Mouse (Mus musculus) hematopoietic stem cell, adult 5-6 weeks (primary cell): ENCODE measurements around the gene Paip2b. TPM values are rescaled to one million over a fixed set of nuclear protein-coding genes. Genes with fewer than 3 reads are reported as not detected.
A peak's percentile ranks its signal among the peaks of the same experiment; 100 is the strongest.
"Not testable (repeated sequence)": the region's sequence is repeated elsewhere in the genome, so short reads cannot be mapped to it uniquely, and the experiment has no call there.

Experiments used
- ATAC-seq, 2 experiments: fragments of 125-278 bp in 1 of 2; replicated peaks in 1 of 2; 2 replicates each; pipeline ENCODE4 v1.8.0; 2016 to 2017; ENCODE audit warnings: inconsistent platforms in 2 of 2, mild to moderate bottlenecking in 2 of 2, moderate number of reproducible peaks in 2 of 2, low read depth in 1 of 2, moderate TSS enrichment in 1 of 2; ENCODE audit not compliant: low FRiP score in 2 of 2, poor library complexity in 2 of 2, severe bottlenecking in 2 of 2, insufficient read depth in 1 of 2, low TSS enrichment in 1 of 2
- total RNA-seq: library from RNA; stranded (forward); fragments of 172-1452, 232-1000 nt; gene quantifications from 2 replicates; pipeline ENCODE4 v1.2.3, GENCODE M21; 2017

The Paip2b gene
- total RNA-seq, 1 experiment from 2014 or later = 24.9 TPM

- no peak for ATAC-seq
These were observed 10.6 kb downstream of the Paip2b start for GRCm38 (mm10) chr6:83820727-83821515.

GRCm38 (mm10) chr6:83818996-83819395, 12.5 kb downstream of the Paip2b start:
- no peak for ATAC-seq

GRCm38 (mm10) chr6:83815801-83816200, 15.7 kb downstream of the Paip2b start:
- ATAC-seq = no peak

- no peak for ATAC-seq
These were observed 28.7 kb downstream of the Paip2b start for GRCm38 (mm10) chr6:83802846-83803245.

- ATAC-seq = no peak
These were observed 29.5 kb downstream of the Paip2b start for GRCm38 (mm10) chr6:83802033-83802432.

- ATAC-seq = no peak
These were observed 34.9 kb downstream of the Paip2b start for GRCm38 (mm10) chr6:83796686-83797085.

- ATAC-seq = no peak; a peak in 1 of 4 replicates
These were observed 36.0 kb downstream of the Paip2b start for GRCm38 (mm10) chr6:83795492-83795900.

- ATAC-seq = peak; percentile 91 to 96
These were observed 36.7 kb downstream of the Paip2b start, which contains the start of gene Nagk for GRCm38 (mm10) chr6:83794760-83795296. Nagk (plus strand) TSS chr6:83794982.

GRCm38 (mm10) chr6:83791251-83791890, 40.2 kb downstream of the Paip2b start:
- ATAC-seq = no peak

- not testable (repeated sequence) for ATAC-seq
These were observed 41.0 kb downstream of the Paip2b start for GRCm38 (mm10) chr6:83790533-83790932.

GRCm38 (mm10) chr6:83788554-83788953, 43.0 kb downstream of the Paip2b start:
- no peak for ATAC-seq

GRCm38 (mm10) chr6:83786426-83786825, 45.1 kb downstream of the Paip2b start:
- no peak for ATAC-seq

GRCm38 (mm10) chr6:83779026-83779425, 52.5 kb downstream of the Paip2b start:
- 0 out of 4 replicates have a peak, but pooled peaks of 1 of the 2 experiments have one; percentile 39 for ATAC-seq

GRCm38 (mm10) chr6:83778306-83778705, 53.2 kb downstream of the Paip2b start:
- ATAC-seq = no peak

- ATAC-seq = peak; percentile 83 to 85
These were observed 55.8 kb downstream of the Paip2b start, which contains the start of gene Tex261 for GRCm38 (mm10) chr6:83775638-83776293. Tex261 (minus strand) TSS chr6:83775813.

GRCm38 (mm10) chr6:83774781-83775563, 56.6 kb downstream of the Paip2b start:
- 0 out of 4 replicates have a peak, but pooled peaks of 1 of the 2 experiments have one; percentile 15 for ATAC-seq

GRCm38 (mm10) chr6:83774126-83774525, 57.4 kb downstream of the Paip2b start:
- ATAC-seq = no peak
